Mouse (Mus musculus): ENCODE measurements around the gene Orai3. TPM values are rescaled to one million over a fixed set of nuclear protein-coding genes. Genes with fewer than 3 reads are reported as not detected.
"Not testable (repeated sequence)": the region's sequence is repeated elsewhere in the genome, so short reads cannot be mapped to it uniquely, and the experiment has no call there.

The Orai3 gene
- total RNA-seq, 2 experiments from 2014 or later = 5.4 to 6.7 TPM

DNA sequence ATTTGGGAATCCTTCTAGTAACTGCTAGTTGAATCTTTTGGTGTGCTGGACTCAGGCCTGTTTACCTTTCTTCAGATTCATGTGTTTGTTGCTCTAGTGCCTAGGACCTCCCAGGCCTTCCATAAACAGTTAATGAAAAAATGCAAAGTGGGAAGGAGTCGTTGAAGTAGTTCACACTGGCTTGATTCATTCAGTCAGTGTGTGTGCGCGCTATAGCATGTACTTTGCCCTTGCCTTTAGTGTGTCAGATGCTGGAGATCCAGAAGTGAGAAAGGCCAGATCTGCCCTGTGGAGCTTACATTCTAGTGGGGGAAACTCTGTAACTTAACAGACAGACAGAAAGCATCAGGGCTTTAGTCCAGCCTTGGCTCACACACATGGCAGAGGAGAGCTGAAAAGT is 9.1 kb upstream of the Orai3 start:
- no peak for ATAC-seq (replicated peaks; ENCODE audit: low FRiP score, poor library complexity, severe bottlenecking)

DNA sequence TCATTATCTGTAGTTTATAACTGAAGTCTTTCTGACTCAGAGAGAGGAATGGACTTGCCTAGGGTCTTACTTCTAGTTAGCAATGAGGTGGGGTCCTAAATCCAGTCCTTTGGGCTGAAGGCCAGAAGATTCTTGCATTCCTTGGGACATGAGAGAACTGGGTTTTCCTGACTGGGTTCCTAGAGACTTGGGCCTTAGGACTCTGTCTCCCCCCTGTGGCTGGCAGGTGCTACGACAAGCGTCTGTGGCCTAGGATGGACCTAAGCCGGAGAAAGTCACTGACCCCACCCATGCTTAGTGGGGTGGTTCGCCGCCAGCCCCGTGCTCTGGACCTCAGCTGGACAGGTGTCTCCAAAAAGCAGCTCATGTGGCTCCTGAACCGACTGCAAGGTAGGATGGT is 8.6 kb upstream of the Orai3 start:
- peak; percentile 94 for ATAC-seq (replicated peaks; ENCODE audit: low FRiP score, poor library complexity, severe bottlenecking)

DNA sequence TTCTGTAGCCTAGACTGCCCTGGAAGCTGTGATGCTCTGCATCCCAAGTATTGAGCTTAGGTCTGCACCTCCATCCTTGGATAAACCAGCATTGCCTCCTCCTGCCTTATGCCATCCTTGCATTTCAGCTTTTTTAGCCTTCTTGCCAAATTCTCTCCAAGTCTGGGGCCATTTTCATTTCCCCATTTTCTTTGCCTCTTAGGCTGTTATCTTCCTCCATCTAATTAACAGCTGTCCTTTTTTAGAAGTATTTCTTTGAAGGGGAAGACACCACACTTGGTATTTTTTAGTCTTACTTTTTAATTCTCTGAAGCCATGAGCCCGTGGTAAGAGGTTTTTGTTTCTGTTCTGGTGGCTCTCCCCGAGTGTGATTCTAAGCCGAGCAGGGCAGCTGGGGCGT is 6.0 kb upstream of the Orai3 start:
- no peak for ATAC-seq (replicated peaks; ENCODE audit: low FRiP score, poor library complexity, severe bottlenecking)

DNA sequence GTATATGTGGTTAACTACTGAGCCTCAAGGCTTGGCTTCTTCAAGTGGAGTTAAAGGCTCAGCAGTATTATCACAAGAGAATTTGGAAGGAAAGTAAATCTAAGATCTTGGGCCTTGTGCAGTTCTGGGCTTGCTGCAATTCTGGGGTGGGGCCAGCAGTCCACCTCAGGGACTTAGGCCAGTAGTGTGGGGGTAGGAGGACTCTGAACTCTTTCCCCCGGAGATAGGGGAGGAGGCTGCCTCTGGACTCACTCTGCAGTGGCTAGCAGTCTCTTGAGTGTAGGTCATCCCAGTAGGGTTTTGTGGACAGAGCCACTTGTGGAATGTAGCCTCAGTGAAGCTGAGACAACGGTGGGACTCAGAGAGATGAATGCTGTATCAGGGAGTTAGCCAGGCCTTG is 3.9 kb upstream of the Orai3 start:
- ATAC-seq (replicated peaks; ENCODE audit: low FRiP score, poor library complexity, severe bottlenecking) = no peak

DNA sequence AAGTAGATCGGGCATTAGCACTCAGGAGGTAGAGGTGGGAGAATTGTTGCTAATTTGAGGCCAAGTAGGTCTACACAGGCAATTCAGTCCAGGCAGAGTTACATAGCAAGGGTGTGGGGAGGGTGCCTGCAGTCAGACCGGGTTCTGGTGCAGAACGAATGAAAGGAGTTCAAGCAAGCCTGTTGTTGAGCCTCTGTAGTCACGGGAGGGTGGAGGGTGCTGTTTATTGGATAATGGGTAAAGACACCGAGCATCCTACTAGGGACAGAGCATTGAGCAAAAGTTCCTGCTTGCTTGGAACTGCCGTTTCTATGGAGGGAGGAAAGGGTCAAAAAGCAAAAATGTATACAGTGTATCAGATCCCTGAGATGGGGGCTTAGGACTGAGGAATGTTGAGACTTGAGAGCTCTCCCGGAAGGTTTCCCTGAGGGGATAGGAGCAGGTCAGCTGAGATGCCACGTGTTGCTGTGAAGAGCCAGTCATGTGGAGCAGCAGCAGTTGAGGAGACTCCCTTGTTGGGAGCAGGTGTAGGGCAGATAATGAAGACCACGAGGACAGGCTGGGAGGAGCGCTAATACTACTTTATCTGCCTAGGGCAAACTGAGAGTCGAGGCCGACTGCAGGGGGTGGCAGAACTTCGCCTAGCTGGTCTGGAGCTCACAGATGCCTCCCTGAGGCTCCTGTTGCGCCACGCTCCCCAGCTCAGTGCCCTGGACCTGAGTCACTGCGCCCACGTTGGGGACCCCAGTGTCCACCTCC is 2.6 kb upstream of the Orai3 start:
- ATAC-seq (replicated peaks; ENCODE audit: low FRiP score, poor library complexity, severe bottlenecking) = peak; percentile 88

DNA sequence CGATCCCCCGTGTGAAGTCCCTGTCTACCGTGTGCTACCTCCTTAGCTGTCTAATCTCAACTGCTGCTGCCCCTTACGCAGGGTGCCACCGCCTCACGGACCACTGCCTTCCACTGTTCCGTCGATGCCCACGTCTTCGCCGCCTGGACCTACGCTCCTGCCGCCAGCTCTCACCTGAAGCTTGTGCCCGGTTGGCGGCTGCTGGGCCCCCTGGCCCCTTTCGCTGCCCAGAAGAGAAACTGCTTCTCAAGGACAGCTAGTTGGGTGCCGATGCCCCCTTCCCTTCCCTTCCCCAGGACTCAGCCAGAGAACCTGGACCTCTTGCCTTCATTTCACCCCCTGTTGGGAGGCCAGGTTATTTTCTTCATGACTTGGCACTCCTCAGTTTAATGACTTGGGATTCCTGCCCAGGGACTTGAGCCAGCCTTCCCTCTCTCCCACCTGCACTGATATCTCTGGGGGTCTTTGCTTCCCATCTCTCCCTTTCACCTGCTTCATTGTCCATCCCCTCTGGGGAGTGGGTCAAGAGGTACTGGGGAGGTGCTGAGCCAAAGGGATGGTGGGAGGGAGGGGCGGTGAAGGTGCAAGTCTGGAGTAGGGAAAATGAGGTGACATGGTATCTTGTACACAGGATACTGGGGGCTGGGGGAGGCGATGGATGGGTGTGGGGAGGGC is 1.8 kb upstream of the Orai3 start:
- peak; percentile 35 for ATAC-seq (replicated peaks; ENCODE audit: low FRiP score, poor library complexity, severe bottlenecking)

DNA sequence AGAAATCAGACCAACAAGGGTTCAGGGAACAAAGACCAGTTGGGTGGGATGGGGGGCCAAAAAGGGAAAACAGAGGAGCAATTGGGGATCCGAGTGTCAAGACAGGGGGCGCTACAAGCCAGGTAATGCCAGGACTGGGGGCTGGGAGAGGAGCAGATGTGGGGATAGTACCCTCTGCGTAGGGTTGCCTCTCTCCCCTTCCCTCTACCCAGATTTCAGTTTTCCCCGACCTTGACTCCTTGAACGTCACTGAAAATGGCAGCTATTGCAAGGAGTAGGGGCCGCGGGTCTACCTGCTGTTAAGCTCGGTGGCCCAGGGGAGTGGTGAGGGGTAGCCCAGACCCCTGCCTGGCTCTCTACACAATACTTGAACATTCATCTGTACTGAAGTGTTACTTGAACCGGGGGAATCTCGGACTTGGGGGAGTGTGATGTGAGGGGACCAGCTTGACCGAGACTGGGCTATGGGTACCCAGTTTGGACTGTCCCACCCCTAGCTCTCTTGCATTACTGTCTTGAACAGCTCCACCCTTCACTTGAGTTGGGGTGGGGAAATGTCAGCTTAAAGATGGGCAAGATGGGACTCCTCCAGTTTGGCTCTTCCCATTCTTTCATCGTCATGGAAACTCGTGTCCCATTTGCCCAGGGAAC is 1.1 kb upstream of the Orai3 start:
- no peak for ATAC-seq (replicated peaks; ENCODE audit: low FRiP score, poor library complexity, severe bottlenecking)

DNA sequence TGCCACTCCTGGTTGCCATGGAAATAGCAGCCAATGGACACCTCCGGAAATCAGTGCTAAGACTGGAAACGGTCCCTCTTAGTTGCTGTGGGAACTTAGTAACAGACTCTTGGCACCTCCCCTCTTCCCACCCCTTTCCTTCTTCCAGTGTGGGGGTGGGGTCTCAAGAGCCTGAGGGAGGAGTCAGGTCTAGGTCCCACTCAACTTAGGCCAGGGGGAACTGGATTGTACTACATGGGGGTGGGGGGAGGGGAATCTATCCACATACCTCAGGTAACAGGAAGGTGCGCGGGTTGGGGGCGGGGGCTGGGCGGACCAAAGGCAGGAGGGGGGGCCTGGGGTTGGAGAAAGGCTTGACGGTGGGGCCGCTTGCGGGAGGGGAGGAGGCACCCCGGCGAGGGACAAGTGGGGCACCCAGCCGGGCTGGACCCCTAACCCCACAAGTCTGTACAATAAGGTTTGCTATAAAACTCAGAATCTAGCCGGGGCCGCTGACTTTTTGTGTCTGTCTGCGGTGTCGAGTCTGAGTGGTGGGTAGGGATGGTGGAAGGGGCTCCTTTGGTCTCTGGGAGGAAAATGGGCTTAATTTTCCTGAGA is 520 bp upstream of the Orai3 start:
- no peak for ATAC-seq (replicated peaks; ENCODE audit: low FRiP score, poor library complexity, severe bottlenecking)

DNA sequence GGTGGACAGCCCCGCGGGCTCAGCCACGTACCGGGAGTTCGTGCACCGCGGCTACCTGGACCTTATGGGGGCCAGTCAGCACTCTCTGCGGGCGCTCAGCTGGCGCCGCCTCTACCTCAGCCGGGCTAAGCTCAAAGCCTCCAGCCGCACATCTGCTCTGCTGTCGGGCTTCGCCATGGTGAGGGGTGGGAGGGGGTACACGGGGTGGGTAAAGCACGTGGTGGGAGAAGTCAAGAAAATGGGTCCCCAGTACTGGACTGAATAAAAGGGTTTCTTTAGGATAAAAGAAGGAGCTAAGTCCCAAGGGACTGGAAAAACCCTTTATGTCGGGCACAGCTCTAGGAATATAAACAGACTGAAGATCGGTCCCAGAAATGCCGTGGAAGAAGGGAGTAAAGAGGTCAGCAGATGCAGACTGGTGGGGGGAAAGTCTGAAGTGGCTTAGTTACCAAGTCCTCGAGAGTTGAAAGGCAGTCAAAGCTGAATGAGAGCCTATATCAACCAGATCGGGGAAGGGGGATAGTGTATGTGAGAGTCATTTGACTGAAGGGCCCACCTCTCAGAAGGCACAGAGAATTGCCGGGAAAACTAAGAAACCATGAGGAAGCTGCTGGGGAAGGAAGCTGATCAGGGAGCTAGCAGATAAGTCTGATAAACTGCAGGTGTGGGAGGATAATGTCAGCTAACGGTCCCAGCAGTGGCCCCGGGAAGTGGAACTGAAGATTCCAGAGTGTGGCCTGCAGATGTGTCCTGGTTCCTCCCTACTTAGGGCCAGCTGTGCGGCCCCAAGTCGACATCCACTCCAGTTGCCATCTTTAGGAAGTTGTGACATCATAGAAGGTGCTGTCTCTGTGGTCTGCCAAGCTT is 657 bp downstream of the Orai3 start:
- no peak; the same call in 1 of the 2 replicates for ATAC-seq (replicated peaks; ENCODE audit: low FRiP score, poor library complexity, severe bottlenecking)

DNA sequence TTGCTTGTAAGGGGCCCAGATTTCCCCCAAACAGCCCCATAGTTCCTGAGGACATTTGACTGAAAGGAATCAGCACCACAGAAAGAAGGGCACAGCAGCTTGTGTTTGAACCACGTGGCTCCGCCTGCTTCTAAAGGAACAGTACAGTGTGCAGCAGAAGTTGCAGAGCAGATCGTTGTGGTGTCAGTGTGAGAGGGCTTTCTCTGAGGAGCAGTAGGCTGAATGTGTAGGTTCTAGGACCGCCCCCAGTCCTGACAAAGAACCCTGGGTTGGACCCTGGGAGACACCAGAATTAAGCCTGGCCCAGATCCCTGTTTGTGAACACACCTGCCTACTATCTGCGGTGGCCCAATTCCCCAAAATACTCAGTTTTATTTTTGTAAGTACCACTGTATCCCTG is 1.6 kb downstream of the Orai3 start:
- ATAC-seq (replicated peaks; ENCODE audit: low FRiP score, poor library complexity, severe bottlenecking) = no peak

DNA sequence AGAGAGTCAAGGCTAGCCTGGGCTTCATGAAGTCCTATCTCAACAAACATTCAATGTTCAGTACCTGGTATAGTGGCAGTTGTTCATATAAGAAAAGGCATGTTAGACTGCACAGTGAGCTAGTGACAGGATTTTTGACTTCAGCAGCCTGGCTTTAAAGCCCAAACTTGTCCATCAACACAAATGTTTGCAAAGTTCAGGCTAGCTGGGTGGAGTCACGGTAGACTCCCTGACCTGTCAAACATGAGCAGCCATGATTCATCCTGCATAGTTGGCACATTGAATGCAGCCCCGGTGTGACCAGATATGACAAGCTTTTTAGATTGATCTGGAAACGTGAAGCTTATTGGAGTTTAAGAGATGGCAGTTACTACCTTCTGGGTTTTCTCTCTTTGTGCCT is 2.5 kb downstream of the Orai3 start:
- ATAC-seq (replicated peaks; ENCODE audit: low FRiP score, poor library complexity, severe bottlenecking) = no peak

DNA sequence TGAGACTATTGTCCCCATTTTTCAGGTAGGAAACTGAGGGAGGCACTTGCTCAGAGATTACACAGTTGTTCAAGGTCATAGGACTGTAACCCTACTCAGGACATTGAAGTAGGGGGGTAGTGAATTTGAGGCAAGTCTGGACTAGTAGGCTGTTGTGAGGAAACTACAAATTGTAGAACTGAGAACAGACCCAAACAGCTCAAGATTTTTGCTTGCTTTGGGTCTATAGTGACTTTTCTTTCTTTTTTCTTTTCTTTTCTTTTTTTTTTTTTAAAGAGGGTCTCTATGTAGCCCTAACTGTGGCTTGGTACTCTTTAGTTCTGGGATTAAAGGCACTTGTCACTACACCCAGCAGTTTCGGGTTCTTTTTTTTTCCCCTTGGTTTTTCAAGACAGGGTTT is 2.9 kb downstream of the Orai3 start:
- no peak for ATAC-seq (replicated peaks; ENCODE audit: low FRiP score, poor library complexity, severe bottlenecking)

DNA sequence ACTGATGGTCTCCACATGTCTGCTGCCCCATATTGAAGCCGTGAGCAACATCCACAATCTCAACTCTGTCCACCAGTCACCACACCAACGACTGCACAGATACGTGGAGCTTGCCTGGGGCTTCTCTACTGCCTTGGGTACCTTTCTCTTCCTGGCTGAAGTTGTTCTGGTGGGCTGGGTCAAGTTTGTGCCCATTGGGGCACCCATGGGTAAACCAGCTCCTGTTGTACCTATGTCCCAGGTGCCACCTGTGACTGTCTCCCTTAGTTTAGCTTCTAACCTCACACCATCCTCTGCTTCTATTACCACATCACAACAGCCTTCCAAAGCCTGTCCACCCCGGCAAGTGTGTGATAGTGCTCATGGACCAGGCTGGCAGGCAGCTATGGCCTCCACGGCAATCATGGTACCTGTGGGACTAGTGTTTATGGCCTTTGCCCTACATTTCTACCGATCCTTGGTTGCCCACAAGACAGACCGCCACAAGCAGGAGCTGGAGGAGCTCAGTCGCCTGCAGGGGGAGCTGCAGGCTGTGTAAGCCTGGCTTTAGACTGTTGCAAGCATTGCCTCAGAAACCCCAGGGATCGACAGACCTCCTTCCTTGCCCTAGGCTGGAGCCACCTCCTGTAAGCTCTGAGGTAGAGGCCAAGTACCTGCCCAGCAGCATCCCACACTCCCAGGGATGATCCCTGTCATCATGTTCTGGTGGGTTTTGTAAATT is 4.2 kb downstream of the Orai3 start:
- peak; percentile 32; the same call in 1 of the 2 replicates for ATAC-seq (replicated peaks; ENCODE audit: low FRiP score, poor library complexity, severe bottlenecking)

DNA sequence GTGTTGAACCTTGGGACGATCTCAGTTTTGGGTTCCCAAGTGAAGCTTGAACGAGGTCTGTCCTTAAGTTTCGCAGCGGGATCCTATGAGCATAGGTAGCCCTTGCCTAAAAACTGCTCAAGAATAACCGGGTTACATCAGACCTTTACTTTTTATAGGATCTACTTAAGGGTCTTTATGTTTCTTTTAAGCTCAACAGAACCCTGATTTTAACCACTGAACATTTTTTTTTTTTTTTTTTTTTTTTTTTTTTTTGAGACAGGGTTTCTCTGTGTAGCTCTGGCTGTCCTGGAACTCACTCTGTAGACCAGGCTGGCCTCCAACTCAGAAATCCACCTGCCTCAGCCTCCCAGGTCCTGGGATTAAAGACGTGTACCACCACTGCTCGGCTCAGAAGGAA is 6.2 kb downstream of the Orai3 start:
- not testable (repeated sequence) for ATAC-seq (replicated peaks; ENCODE audit: low FRiP score, poor library complexity, severe bottlenecking)

DNA sequence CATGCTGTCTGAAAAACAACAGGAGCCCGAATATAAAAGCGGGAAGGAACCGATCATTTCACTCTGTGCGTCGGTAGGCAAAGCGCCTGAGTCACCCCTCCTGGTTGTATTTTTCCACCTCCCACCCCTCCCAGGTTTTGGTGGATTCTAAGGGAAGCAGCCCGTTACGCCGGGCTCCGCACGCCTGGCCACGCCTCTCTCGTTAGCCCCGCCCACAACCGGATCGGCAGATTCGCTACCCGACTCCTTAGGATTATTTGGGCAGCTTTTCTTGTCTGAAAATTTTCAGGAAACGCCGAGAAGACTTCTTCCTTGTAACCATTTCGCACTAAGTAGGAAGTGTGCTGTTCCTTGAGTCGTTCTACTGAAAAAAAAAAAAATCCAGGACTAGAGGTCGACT is 6.8 kb downstream of the Orai3 start, which contains the start of gene Setd1a:
TSS of gene Setd1a (plus strand) at position 245 of the 400 bp plus-strand sequence.
- ATAC-seq (replicated peaks; ENCODE audit: low FRiP score, poor library complexity, severe bottlenecking) = peak; percentile 80

DNA sequence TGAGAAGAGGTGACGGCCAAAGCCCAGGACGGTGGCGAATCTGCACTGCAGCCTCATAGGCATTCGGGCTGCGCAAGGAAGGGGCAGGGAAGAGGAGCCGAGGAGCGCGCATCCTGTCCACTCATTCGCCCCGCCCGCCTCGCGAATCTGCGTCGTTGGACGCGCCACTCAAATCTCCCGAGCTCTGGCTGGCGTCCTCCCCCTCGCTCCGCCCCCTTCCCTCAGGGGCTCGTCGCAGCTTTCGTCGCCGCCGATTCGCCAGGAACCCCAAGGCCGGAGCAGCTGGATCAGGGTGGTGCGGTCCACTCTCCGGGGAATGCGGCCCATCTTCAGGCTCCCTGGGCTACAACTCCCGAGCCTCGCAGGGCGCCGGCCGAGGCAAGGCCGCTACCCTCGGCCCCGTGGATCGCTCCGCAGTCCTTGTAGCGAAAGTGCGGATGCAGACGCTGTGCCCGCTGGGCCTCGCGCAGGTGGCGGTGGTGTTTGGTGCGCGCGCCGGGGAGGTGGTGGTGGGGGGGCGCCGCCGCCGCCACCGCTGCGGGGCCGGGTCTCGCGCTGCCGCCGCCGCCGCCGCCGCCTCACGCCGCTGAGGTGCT is 7.4 kb downstream of the Orai3 start:
- ATAC-seq (replicated peaks; ENCODE audit: low FRiP score, poor library complexity, severe bottlenecking) = peak; percentile 90

DNA sequence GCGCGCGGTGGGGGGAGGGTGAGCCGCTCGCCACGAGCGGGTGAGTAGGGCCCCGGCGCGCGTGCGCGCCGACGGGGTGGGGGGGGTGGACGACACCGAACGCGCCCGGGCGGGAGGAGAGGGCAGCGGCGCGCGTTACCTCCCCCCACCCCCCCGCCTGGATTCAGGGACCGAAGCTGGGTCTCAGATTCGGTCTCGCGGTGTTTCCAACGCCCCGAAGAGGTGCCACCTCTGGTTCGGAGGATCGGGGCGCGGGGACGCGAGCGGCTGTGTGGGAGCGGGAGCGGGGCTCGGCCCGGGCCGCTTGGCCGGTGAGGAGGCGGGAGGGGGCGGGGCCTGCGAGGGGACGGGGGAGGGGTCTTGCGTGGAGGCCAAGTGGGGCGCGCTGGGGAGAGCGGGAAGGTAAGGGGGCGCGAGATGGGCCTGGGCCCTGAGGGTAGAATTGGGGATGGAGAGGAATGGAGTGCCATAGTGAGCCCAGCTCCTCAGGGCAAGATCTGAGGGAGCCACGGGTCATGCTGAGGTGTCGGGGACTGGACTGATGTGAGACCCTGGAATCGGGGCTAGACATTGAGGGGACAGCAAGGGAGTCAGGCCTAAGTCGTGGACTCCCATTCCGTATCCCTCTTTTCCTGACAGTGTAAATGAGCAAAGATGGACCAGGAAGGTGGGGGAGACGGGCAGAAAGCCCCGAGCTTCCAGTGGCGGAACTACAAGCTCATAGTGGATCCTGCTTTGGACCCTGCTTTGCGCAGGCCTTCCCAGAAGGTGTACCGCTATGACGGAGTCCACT is 8.1 kb downstream of the Orai3 start:
- ATAC-seq (replicated peaks; ENCODE audit: low FRiP score, poor library complexity, severe bottlenecking) = no peak

DNA sequence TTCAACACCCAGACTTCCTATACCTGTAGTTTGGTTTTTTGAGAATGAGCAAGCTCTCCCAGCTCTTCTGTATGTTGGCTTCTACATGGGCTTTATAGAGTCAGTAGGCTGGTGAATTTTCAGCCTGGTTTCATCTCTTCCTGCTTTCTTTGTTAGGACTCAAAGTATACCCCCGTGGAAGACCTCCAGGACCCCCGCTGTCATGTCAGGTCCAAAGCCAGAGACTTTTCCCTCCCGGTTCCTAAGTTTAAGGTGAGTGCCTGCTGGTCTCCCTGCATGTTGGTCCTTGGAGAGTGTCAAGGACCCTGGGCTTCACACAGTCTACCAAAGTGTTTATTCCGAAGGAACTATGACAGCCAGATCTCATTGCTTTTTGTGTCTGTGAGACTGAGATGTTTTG is 8.7 kb downstream of the Orai3 start:
- ATAC-seq (replicated peaks; ENCODE audit: low FRiP score, poor library complexity, severe bottlenecking) = no peak

Data from erythroid progenitor cell, adult 5-6 weeks (primary cell).